Mouse (Mus musculus) myocyte (in vitro differentiated cells): ENCODE data around the gene Tm4sf5. TPM values are rescaled to one million over a fixed set of nuclear protein-coding genes. Genes with fewer than 3 reads are reported as not detected.

ENCODE experiments used
- H3K27me3 ChIP-seq: one replicate; pipeline ENCODE4 v1.6.1; 2011; ENCODE audit not compliant: control insufficient read depth, insufficient read depth, insufficient read length
- H3K36me3 ChIP-seq: one replicate; pipeline ENCODE4 v1.6.1; 2011; ENCODE audit not compliant: control insufficient read depth, insufficient read depth
- H3K4me2 ChIP-seq: one replicate; pipeline ENCODE4 v1.6.1; 2011; ENCODE audit warnings: low read depth, control low read depth
- H3K4me3 ChIP-seq: one replicate; pipeline ENCODE4 v1.5.1; 2011; ENCODE audit warnings: mild to moderate bottlenecking, control low read depth, moderate library complexity
- H3K79me2 ChIP-seq: one replicate; pipeline ENCODE4 v1.6.1; 2011; ENCODE audit not compliant: control insufficient read depth, insufficient read depth
- H3ac ChIP-seq: one replicate; pipeline ENCODE4 v1.6.1; 2011; ENCODE audit not compliant: control insufficient read depth, insufficient read length
- CEBPB ChIP-seq: IDR thresholded peaks from 2 replicates; pipeline ENCODE4 v1.6.1; 2011; ENCODE audit warnings: mild to moderate bottlenecking, moderate library complexity; ENCODE audit not compliant: poor library complexity, insufficient read depth, severe bottlenecking
- E2F4 ChIP-seq: IDR thresholded peaks from one replicate; pipeline ENCODE4 v1.6.1; 2011; ENCODE audit warnings: mild to moderate bottlenecking, control low read depth, moderate library complexity; ENCODE audit not compliant: insufficient read depth
- MAX ChIP-seq: IDR thresholded peaks from one replicate; pipeline ENCODE4 v1.6.1; 2011; ENCODE audit warnings: low read depth, mild to moderate bottlenecking, control low read depth
- MYOD1 ChIP-seq, 3 experiments: IDR thresholded peaks; one replicate each; pipeline ENCODE4 v1.6.1; 2011; ENCODE audit warnings: control low read depth in 2 of 3, low read depth in 2 of 3, mild to moderate bottlenecking in 2 of 3, moderate library complexity in 1 of 3; ENCODE audit not compliant: insufficient read length in 2 of 3, control insufficient read depth in 1 of 3
- MYOG ChIP-seq, 3 experiments: IDR thresholded peaks; one replicate each; pipeline ENCODE4 v1.6.1; 2011; ENCODE audit warnings: control low read depth in 2 of 3, low read depth in 2 of 3, mild to moderate bottlenecking in 2 of 3; ENCODE audit not compliant: insufficient read length in 2 of 3, control insufficient read depth in 1 of 3, insufficient read depth in 1 of 3
- POLR2A ChIP-seq: IDR thresholded peaks from one replicate; pipeline ENCODE4 v1.6.1; 2011; ENCODE audit warnings: low read depth, mild to moderate bottlenecking, control low read depth, moderate library complexity; ENCODE audit not compliant: insufficient read length
- POLR2AphosphoS2 ChIP-seq: IDR thresholded peaks from one replicate; pipeline ENCODE4 v1.6.1; 2011; ENCODE audit warnings: low read depth, control low read depth; ENCODE audit not compliant: insufficient read length
- REST ChIP-seq: IDR thresholded peaks from one replicate; pipeline ENCODE4 v1.6.1; 2011; ENCODE audit warnings: mild to moderate bottlenecking, control low read depth, moderate library complexity; ENCODE audit not compliant: insufficient read depth, insufficient read length
- SRF ChIP-seq: IDR thresholded peaks from one replicate; pipeline ENCODE4 v1.6.1; 2011; ENCODE audit warnings: low read depth; ENCODE audit not compliant: control insufficient read depth, insufficient read length
- TCF12 ChIP-seq: IDR thresholded peaks from one replicate; pipeline ENCODE4 v1.6.1; 2011; ENCODE audit warnings: mild to moderate bottlenecking, control low read depth; ENCODE audit not compliant: poor library complexity, insufficient read depth, severe bottlenecking
- TCF3 ChIP-seq: IDR thresholded peaks from one replicate; pipeline ENCODE4 v1.6.1; 2011; ENCODE audit warnings: low read depth, control low read depth; ENCODE audit not compliant: insufficient read length
- USF1 ChIP-seq: IDR thresholded peaks from one replicate; pipeline ENCODE4 v1.6.1; 2011; ENCODE audit warnings: low read depth, mild to moderate bottlenecking, control low read depth, moderate library complexity
- polyA plus RNA-seq: library from polyadenylated mRNA; unstranded; fragments of >200 nt; fragmentation: generic; extraction: Trizol; gene quantifications from one replicate; pipeline ENCODE4 v1.2.1, GENCODE M21; 2012; ENCODE audit warnings: missing spikeins

Tm4sf5 gene
- polyA plus RNA-seq, result not detected

DNA sequence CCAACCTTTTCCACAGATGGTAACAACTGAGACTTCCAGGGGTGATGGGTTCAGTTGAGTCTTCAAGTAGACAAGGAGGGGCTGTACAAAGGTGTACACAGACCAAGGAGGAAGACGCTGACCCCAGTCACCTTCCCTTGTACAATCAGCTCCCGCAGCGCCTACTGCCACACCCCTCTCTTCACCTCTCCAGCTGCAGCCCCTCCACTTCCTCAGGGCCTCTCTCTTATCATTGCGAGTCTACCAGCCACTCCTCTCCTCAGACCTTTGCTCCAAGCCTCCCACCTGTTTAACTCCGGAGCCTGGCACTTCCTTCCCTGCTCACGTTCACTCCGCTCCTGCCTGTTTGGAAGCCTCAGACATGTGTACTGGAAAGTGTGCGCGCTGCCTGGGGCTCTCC lies at the start of gene Tm4sf5:
Tm4sf5 (plus strand) TSS at position 275 of the 400 bp plus-strand sequence.
- Histone ChIP-seq H3K4me2 (no peak within 1 kb of the TSS), H3ac (no peak within 1 kb of the TSS), H3K79me2 (no peaks in the 10 kb centered on the region), H3K27me3 (peaks cover 26% of the 10 kb centered on the region), H3K36me3 (no peaks in the 10 kb centered on the region), H3K4me3 (no peak within 1 kb of the TSS)
- TF ChIP-seq SRF (no peak), E2F4 (no peak), MYOG (IDR thresholded peaks at IDR 0.05; ENCODE audit: control insufficient read depth in 1 of 3, insufficient read depth in 1 of 3, insufficient read length in 2 of 3, low read depth in 2 of 3) (no peak), MAX (no peak), POLR2A (no peak), TCF3 (no peak), CEBPB (no peak), REST (no peak), POLR2AphosphoS2 (no peak), MYOD1 (IDR thresholded peaks at IDR 0.05; ENCODE audit: control insufficient read depth in 1 of 3, insufficient read length in 2 of 3, low read depth in 2 of 3) (no peak), TCF12 (no peak), USF1 (no peak)

DNA sequence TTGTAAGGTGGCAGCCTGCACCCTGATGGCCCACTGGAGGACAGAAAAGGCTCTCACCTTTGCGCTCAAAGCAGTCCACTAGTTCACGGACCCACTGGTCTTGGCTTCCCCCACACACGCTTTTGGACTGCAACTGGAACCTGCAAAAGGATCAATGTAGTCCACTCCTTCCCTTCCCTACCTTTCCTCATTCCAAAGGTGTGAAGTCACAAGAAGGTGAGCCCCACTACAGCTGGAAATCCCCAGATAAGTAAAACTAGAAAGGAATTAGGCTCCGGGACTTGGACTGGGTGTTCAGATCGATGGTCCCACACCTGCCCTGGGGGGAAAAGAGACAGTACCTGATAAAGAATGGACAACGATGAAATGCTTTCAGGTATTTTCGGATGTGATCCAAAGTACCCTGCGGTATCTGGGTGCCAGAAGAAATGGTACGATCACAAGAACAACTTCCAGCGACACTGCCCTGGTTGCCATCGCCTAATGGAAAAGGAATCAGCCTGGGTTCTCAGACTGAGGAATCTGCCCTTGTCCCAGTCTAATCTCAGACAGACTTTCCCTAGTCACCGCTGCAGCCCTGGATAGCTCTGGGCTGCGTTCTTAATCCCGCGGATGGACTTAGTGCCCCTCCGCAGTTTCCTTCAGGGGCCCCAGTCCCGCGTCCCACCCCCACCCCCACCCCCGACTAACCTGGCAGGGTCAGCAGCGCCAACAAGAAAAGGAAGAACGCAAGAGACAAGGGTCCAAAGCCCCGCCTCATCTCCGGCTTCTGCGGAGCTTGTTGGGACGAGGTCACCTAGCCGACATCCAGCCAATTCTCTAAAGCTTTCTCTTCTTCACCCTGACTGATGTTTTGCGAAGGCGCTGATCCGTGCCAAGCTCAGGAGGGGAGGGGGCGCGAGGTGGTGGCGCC lies 46.1 kb upstream of the Tm4sf5 start, which contains the start of gene Zmynd15:
Zmynd15 (plus strand) TSS at position 746 of the 913 bp plus-strand sequence.
- H3ac ChIP-seq, result no peak within 1 kb of the TSS
- H3K79me2 ChIP-seq, result no peaks in the 10 kb centered on the region
- no peak for TF ChIP-seq TCF12
- no peak for TF ChIP-seq E2F4
- no peak for TF ChIP-seq SRF
- TF ChIP-seq USF1, result no peak
- no peak for TF ChIP-seq POLR2AphosphoS2
- TF ChIP-seq TCF3, result no peak
- TF ChIP-seq REST, result no peak
- no peak for TF ChIP-seq MYOG (IDR thresholded peaks at IDR 0.05; ENCODE audit: control insufficient read depth in 1 of 3, insufficient read depth in 1 of 3, insufficient read length in 2 of 3, low read depth in 2 of 3)
- TF ChIP-seq MYOD1 (IDR thresholded peaks at IDR 0.05; ENCODE audit: control insufficient read depth in 1 of 3, insufficient read length in 2 of 3, low read depth in 2 of 3), result no peak
- no peak for TF ChIP-seq CEBPB
- no peak for TF ChIP-seq MAX
- TF ChIP-seq POLR2A, result no peak
- peak within 1 kb of the TSS; percentile 9 for H3K4me2 ChIP-seq
- H3K4me3 ChIP-seq, result no peak within 1 kb of the TSS
- H3K36me3 ChIP-seq, result no peaks in the 10 kb centered on the region
- H3K27me3 ChIP-seq, result peaks cover 3% of the 10 kb centered on the region

DNA sequence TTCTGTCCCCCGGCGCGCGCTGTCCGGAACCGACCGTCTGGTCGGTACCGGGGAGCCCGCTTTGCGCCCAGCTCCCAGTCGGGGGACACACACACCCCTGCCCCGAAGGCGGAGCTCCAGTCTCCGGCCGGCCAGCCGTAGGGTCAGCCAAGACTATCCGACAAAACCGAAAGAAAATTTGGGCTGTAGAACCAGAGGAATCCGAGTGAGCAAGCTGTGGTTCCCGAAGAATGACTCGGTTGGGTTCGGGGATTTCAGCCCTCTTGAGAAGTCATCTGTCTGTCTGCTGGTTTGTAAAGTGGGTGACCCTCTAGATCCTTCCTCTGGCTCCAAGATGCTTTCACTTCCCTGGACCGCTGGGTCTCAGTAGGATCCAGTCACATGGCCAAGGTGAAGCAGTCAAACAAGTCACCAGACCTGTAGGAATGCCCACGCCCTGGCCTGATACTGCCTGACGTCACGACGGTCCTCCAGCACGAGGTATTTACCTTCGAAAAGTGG lies 45.4 kb upstream of the Tm4sf5 start, which contains the start of gene Cxcl16:
Cxcl16 (minus strand) TSS at position 384 of the 501 bp plus-strand sequence.
- Histone ChIP-seq H3ac (no peak within 1 kb of the TSS), H3K27me3 (peaks cover 4% of the 10 kb centered on the region), H3K79me2 (no peaks in the 10 kb centered on the region), H3K4me2 (peak within 1 kb of the TSS; percentile 9), H3K4me3 (no peak within 1 kb of the TSS), H3K36me3 (no peaks in the 10 kb centered on the region)
- no peak for TF ChIP-seq MYOD1 (IDR thresholded peaks at IDR 0.05; ENCODE audit: control insufficient read depth in 1 of 3, insufficient read length in 2 of 3, low read depth in 2 of 3)
- no peak for TF ChIP-seq POLR2A
- TF ChIP-seq POLR2AphosphoS2, result no peak

DNA sequence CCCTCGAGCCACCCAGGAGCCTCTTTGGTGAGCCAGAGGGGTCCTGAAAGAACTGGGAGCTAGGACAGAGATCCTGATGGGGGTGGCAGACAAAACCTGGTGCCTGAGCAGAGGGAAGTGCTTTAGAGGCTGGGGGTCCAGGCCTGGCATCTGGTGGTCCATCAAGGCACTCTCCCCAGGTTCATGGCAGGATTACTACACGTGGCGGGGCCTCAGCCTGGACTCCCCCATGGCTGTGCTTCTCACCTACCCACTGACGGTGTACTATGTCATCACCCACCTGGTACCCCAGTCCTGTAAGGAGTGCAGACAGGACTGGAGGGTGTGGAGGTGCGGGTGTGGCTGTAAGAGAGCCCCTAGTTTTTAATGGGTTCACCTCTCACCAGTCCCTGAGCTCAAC lies 41.1 kb upstream of the Tm4sf5 start:
- H3K79me2 ChIP-seq, result no peaks in the 10 kb centered on the region
- H3K4me3 ChIP-seq, result no peak overlapping the region
- peaks cover 4% of the 10 kb centered on the region for H3K27me3 ChIP-seq
- H3K36me3 ChIP-seq, result no peaks in the 10 kb centered on the region
- TF ChIP-seq MYOD1 (IDR thresholded peaks at IDR 0.05; ENCODE audit: control insufficient read depth in 1 of 3, insufficient read length in 2 of 3, low read depth in 2 of 3), result no peak
- TF ChIP-seq USF1, result no peak
- no peak for TF ChIP-seq TCF3
- TF ChIP-seq MYOG (IDR thresholded peaks at IDR 0.05; ENCODE audit: control insufficient read depth in 1 of 3, insufficient read depth in 1 of 3, insufficient read length in 2 of 3, low read depth in 2 of 3), result no peak
- no peak for TF ChIP-seq POLR2AphosphoS2
- TF ChIP-seq CEBPB, result no peak
- TF ChIP-seq SRF, result no peak
- TF ChIP-seq MAX, result no peak
- TF ChIP-seq E2F4, result no peak
- TF ChIP-seq POLR2A, result no peak
- TF ChIP-seq REST, result no peak
- no peak for TF ChIP-seq TCF12
- H3K4me2 ChIP-seq, result no peak overlapping the region
- H3ac ChIP-seq, result no peak overlapping the region
